Mouse (Mus musculus): ENCODE measurements at regions not wholly inside any gene's neighbourhood (a gene's known extent, or its start where the extent isn't known, plus 50 kb on each side); places are given as distances from the start of the nearest gene placed in this dataset.
"Not testable (repeated sequence)": the region's sequence is repeated elsewhere in the genome, so short reads cannot be mapped to it uniquely, and the experiment has no call there.

- H3K4me2 ChIP-seq (ENCODE audit: low read length) = no peak overlapping the region
- WGBS = 65% methylated on average over 3 of the region's 3 CpGs
- H3K9ac ChIP-seq (ENCODE audit: low read length) = no peak overlapping the region
- no peak overlapping the region for H3K27ac ChIP-seq (replicated peaks in 1 of 2; ENCODE audit: control insufficient read depth in 1 of 2, insufficient read depth in 1 of 2, low read depth in 2 of 2, low read length in 2 of 2)
- no peaks in the 10 kb centered on the region for H3K36me3 ChIP-seq (ENCODE audit: control insufficient read depth, insufficient read depth, low read length)
- no peak overlapping the region for H3K4me3 ChIP-seq (ENCODE audit: control insufficient read depth in 1 of 2, insufficient read depth in 1 of 2, low read depth in 1 of 2, low read length in 2 of 2)
- no peak for ATAC-seq (ENCODE audit: insufficient number of reproducible peaks, insufficient read depth, low FRiP score, low read depth)
- no peaks in the 10 kb centered on the region for H3K27me3 ChIP-seq (ENCODE audit: control insufficient read depth, insufficient read depth, low read length)
- H3K9me3 ChIP-seq (ENCODE audit: control insufficient read depth, low read length) = no peaks in the 10 kb centered on the region
- peaks cover 0 to 3% of the 10 kb centered on the region in 2 experiments; a peak in 3 of 4 replicates for H3K4me1 ChIP-seq (ENCODE audit: control insufficient read depth in 2 of 2, insufficient read depth in 2 of 2, low read length in 2 of 2)
Measured at GRCm38 (mm10) chr17:79977154-79977571, 81.2 kb upstream of the Atl2 start.

- 0 out of 2 replicates have a peak overlapping the region, but pooled peaks have one; percentile 1 for H3K9ac ChIP-seq (ENCODE audit: low read length)
- H3K36me3 ChIP-seq (ENCODE audit: control insufficient read depth, insufficient read depth, low read length) = no peaks in the 10 kb centered on the region
- H3K27ac ChIP-seq (replicated peaks in 1 of 2; ENCODE audit: control insufficient read depth in 1 of 2, insufficient read depth in 1 of 2, low read depth in 2 of 2, low read length in 2 of 2) = no peak overlapping the region
- H3K4me2 ChIP-seq (ENCODE audit: low read length) = peak overlapping the region; percentile 53
- no peaks in the 10 kb centered on the region for H3K9me3 ChIP-seq (ENCODE audit: control insufficient read depth, low read length)
- WGBS = 77% methylated on average over 5 of the region's 5 CpGs
- peaks cover 0 to 3% of the 10 kb centered on the region in 2 experiments; a peak in 3 of 4 replicates for H3K4me1 ChIP-seq (ENCODE audit: control insufficient read depth in 2 of 2, insufficient read depth in 2 of 2, low read length in 2 of 2)
- H3K4me3 ChIP-seq (ENCODE audit: control insufficient read depth in 1 of 2, insufficient read depth in 1 of 2, low read depth in 1 of 2, low read length in 2 of 2) = peak overlapping the region in 1 of 2 experiments; percentile 7; a peak in 1 of 4 replicates
- no peak for ATAC-seq (ENCODE audit: insufficient number of reproducible peaks, insufficient read depth, low FRiP score, low read depth)
- H3K27me3 ChIP-seq (ENCODE audit: control insufficient read depth, insufficient read depth, low read length) = no peaks in the 10 kb centered on the region
Measured at GRCm38 (mm10) chr17:79976518-79977100, 80.7 kb upstream of the Atl2 start.

GRCm38 (mm10) chr17:79975997-79976443 is 80.1 kb upstream of the Atl2 start:
- Histone ChIP-seq H3K4me2 (ENCODE audit: low read length) (peak overlapping the region; percentile 53), H3K4me1 (ENCODE audit: control insufficient read depth in 2 of 2, insufficient read depth in 2 of 2, low read length in 2 of 2) (peaks cover 0 to 3% of the 10 kb centered on the region in 2 experiments; a peak in 3 of 4 replicates), H3K27me3 (ENCODE audit: control insufficient read depth, insufficient read depth, low read length) (no peaks in the 10 kb centered on the region), H3K36me3 (ENCODE audit: control insufficient read depth, insufficient read depth, low read length) (no peaks in the 10 kb centered on the region), H3K27ac (replicated peaks in 1 of 2; ENCODE audit: control insufficient read depth in 1 of 2, insufficient read depth in 1 of 2, low read depth in 2 of 2, low read length in 2 of 2) (no peak overlapping the region), H3K9ac (ENCODE audit: low read length) (0 out of 2 replicates have a peak overlapping the region, but pooled peaks have one; percentile 1), H3K4me3 (ENCODE audit: control insufficient read depth in 1 of 2, insufficient read depth in 1 of 2, low read depth in 1 of 2, low read length in 2 of 2) (peak overlapping the region; percentile 7 to 10; a peak in 3 of 4 replicates), H3K9me3 (ENCODE audit: control insufficient read depth, low read length) (no peaks in the 10 kb centered on the region)
- no peak for ATAC-seq (ENCODE audit: insufficient number of reproducible peaks, insufficient read depth, low FRiP score, low read depth)
- WGBS = 28% methylated on average over 11 of the region's 11 CpGs

- peak overlapping the region; percentile 53 for H3K4me2 ChIP-seq (ENCODE audit: low read length)
- H3K4me3 ChIP-seq (ENCODE audit: control insufficient read depth in 1 of 2, insufficient read depth in 1 of 2, low read depth in 1 of 2, low read length in 2 of 2); H3K27ac ChIP-seq (replicated peaks in 1 of 2; ENCODE audit: control insufficient read depth in 1 of 2, insufficient read depth in 1 of 2, low read depth in 2 of 2, low read length in 2 of 2); H3K36me3 ChIP-seq (ENCODE audit: control insufficient read depth, insufficient read depth, low read length); H3K9me3 ChIP-seq (ENCODE audit: control insufficient read depth, low read length); H3K4me1 ChIP-seq (ENCODE audit: control insufficient read depth in 2 of 2, insufficient read depth in 2 of 2, low read length in 2 of 2); ATAC-seq (ENCODE audit: insufficient number of reproducible peaks, insufficient read depth, low FRiP score, low read depth); H3K27me3 ChIP-seq (ENCODE audit: control insufficient read depth, insufficient read depth, low read length); H3K9ac ChIP-seq (ENCODE audit: low read length): not testable (repeated sequence)
- 14% methylated on average over 16 of the region's 16 CpGs for WGBS
Measured at GRCm38 (mm10) chr17:79975150-79975757, 79.3 kb upstream of the Atl2 start.

GRCm38 (mm10) chr17:79971721-79972336 is 75.9 kb upstream of the Atl2 start:
- Histone ChIP-seq H3K36me3 (ENCODE audit: control insufficient read depth, insufficient read depth, low read length) (no peaks in the 10 kb centered on the region), H3K27me3 (ENCODE audit: control insufficient read depth, insufficient read depth, low read length) (no peaks in the 10 kb centered on the region), H3K9ac (ENCODE audit: low read length) (no peak overlapping the region), H3K9me3 (ENCODE audit: control insufficient read depth, low read length) (no peaks in the 10 kb centered on the region), H3K4me2 (ENCODE audit: low read length) (no peak overlapping the region), H3K4me1 (ENCODE audit: control insufficient read depth in 2 of 2, insufficient read depth in 2 of 2, low read length in 2 of 2) (peaks cover 9 to 14% of the 10 kb centered on the region in 2 experiments), H3K4me3 (ENCODE audit: control insufficient read depth in 1 of 2, insufficient read depth in 1 of 2, low read depth in 1 of 2, low read length in 2 of 2) (no peak overlapping the region), H3K27ac (replicated peaks in 1 of 2; ENCODE audit: control insufficient read depth in 1 of 2, insufficient read depth in 1 of 2, low read depth in 2 of 2, low read length in 2 of 2) (no peak overlapping the region)
- no peak for ATAC-seq (ENCODE audit: insufficient number of reproducible peaks, insufficient read depth, low FRiP score, low read depth)
- 76% methylated on average over 8 of the region's 8 CpGs for WGBS

- WGBS = 29% methylated on average over 7 of the region's 7 CpGs
- no peak overlapping the region for H3K27ac ChIP-seq (replicated peaks in 1 of 2; ENCODE audit: control insufficient read depth in 1 of 2, insufficient read depth in 1 of 2, low read depth in 2 of 2, low read length in 2 of 2)
- no peaks in the 10 kb centered on the region for H3K27me3 ChIP-seq (ENCODE audit: control insufficient read depth, insufficient read depth, low read length)
- no peak overlapping the region for H3K4me3 ChIP-seq (ENCODE audit: control insufficient read depth in 1 of 2, insufficient read depth in 1 of 2, low read depth in 1 of 2, low read length in 2 of 2)
- H3K9ac ChIP-seq (ENCODE audit: low read length) = no peak overlapping the region
- no peaks in the 10 kb centered on the region for H3K9me3 ChIP-seq (ENCODE audit: control insufficient read depth, low read length)
- peak overlapping the region; percentile 11; the same call in 1 of the 2 replicates for H3K4me2 ChIP-seq (ENCODE audit: low read length)
- ATAC-seq (ENCODE audit: insufficient number of reproducible peaks, insufficient read depth, low FRiP score, low read depth) = no peak
- peaks cover 9 to 13% of the 10 kb centered on the region in 2 experiments for H3K4me1 ChIP-seq (ENCODE audit: control insufficient read depth in 2 of 2, insufficient read depth in 2 of 2, low read length in 2 of 2)
- no peaks in the 10 kb centered on the region for H3K36me3 ChIP-seq (ENCODE audit: control insufficient read depth, insufficient read depth, low read length)
Measured at GRCm38 (mm10) chr17:79969500-79969972, 73.6 kb upstream of the Atl2 start.

GRCm38 (mm10) chr17:79968819-79969218 is 72.9 kb upstream of the Atl2 start:
- Histone ChIP-seq H3K4me2 (ENCODE audit: low read length) (no peak overlapping the region), H3K27me3 (ENCODE audit: control insufficient read depth, insufficient read depth, low read length) (no peaks in the 10 kb centered on the region), H3K9me3 (ENCODE audit: control insufficient read depth, low read length) (no peaks in the 10 kb centered on the region), H3K27ac (replicated peaks in 1 of 2; ENCODE audit: control insufficient read depth in 1 of 2, insufficient read depth in 1 of 2, low read depth in 2 of 2, low read length in 2 of 2) (no peak overlapping the region), H3K36me3 (ENCODE audit: control insufficient read depth, insufficient read depth, low read length) (no peaks in the 10 kb centered on the region), H3K9ac (ENCODE audit: low read length) (no peak overlapping the region), H3K4me3 (ENCODE audit: control insufficient read depth in 1 of 2, insufficient read depth in 1 of 2, low read depth in 1 of 2, low read length in 2 of 2) (no peak overlapping the region), H3K4me1 (ENCODE audit: control insufficient read depth in 2 of 2, insufficient read depth in 2 of 2, low read length in 2 of 2) (peaks cover 9 to 13% of the 10 kb centered on the region in 2 experiments)
- ATAC-seq (ENCODE audit: insufficient number of reproducible peaks, insufficient read depth, low FRiP score, low read depth) = peak; percentile 42; the same call in 1 of the 2 replicates
- 50% methylated on average over 9 of the region's 9 CpGs for WGBS
